Mouse (Mus musculus): ENCODE measurements around the gene Usp31.
A peak's percentile ranks its signal among the peaks of the same experiment; 100 is the strongest.

Usp31 gene

GRCm38 (mm10) chr7:121707073-121707667 is at the start of gene Usp31:
TSS of gene Usp31 (minus strand) at chr7:121707253.
- peak; percentile 85 to 90 for DNase-seq (ENCODE audit: low spot score in 2 of 2)

- DNase-seq (ENCODE audit: low spot score in 2 of 2), result no peak
Observed at GRCm38 (mm10) chr7:121754748-121755147, 47.7 kb upstream of the Usp31 start.

- no peak for DNase-seq (ENCODE audit: low spot score in 2 of 2)
Observed at GRCm38 (mm10) chr7:121750244-121750643, 43.2 kb upstream of the Usp31 start.

GRCm38 (mm10) chr7:121737511-121738415 is 30.7 kb upstream of the Usp31 start:
- no peak for DNase-seq (ENCODE audit: low spot score in 2 of 2)

- peak; percentile 79 to 80 for DNase-seq (ENCODE audit: low spot score in 2 of 2)
Observed at GRCm38 (mm10) chr7:121734171-121734831, 27.2 kb upstream of the Usp31 start, which contains the start of gene Scnn1g. TSS of gene Scnn1g (plus strand) at chr7:121734479.

- no peak for DNase-seq (ENCODE audit: low spot score in 2 of 2)
Observed at GRCm38 (mm10) chr7:121730225-121730624, 23.2 kb upstream of the Usp31 start.

- DNase-seq (ENCODE audit: low spot score in 2 of 2), result no peak
Observed at GRCm38 (mm10) chr7:121717031-121717430, 10.0 kb upstream of the Usp31 start.

- DNase-seq (ENCODE audit: low spot score in 2 of 2), result no peak
Observed at GRCm38 (mm10) chr7:121711171-121711570, 4.1 kb upstream of the Usp31 start.

GRCm38 (mm10) chr7:121706411-121707072 is 511 bp downstream of the Usp31 start:
- DNase-seq (ENCODE audit: low spot score in 2 of 2), result no peak

GRCm38 (mm10) chr7:121705051-121705450 is 2.0 kb downstream of the Usp31 start:
- DNase-seq (ENCODE audit: low spot score in 2 of 2), result no peak

- DNase-seq (ENCODE audit: low spot score in 2 of 2), result no peak
Observed at GRCm38 (mm10) chr7:121701983-121702382, 5.1 kb downstream of the Usp31 start.

- DNase-seq (ENCODE audit: low spot score in 2 of 2), result no peak
Observed at GRCm38 (mm10) chr7:121700480-121700879, 6.6 kb downstream of the Usp31 start.

- no peak for DNase-seq (ENCODE audit: low spot score in 2 of 2)
Observed at GRCm38 (mm10) chr7:121699218-121699617, 7.8 kb downstream of the Usp31 start.

- no peak for DNase-seq (ENCODE audit: low spot score in 2 of 2)
Observed at GRCm38 (mm10) chr7:121697574-121697973, 9.5 kb downstream of the Usp31 start.

- no peak for DNase-seq (ENCODE audit: low spot score in 2 of 2)
Observed at GRCm38 (mm10) chr7:121697170-121697569, 9.9 kb downstream of the Usp31 start.

- no peak for DNase-seq (ENCODE audit: low spot score in 2 of 2)
Observed at GRCm38 (mm10) chr7:121691803-121692202, 15.2 kb downstream of the Usp31 start.

GRCm38 (mm10) chr7:121689338-121689737 is 17.7 kb downstream of the Usp31 start:
- no peak for DNase-seq (ENCODE audit: low spot score in 2 of 2)

- no peak for DNase-seq (ENCODE audit: low spot score in 2 of 2)
Observed at GRCm38 (mm10) chr7:121685140-121685984, 21.7 kb downstream of the Usp31 start.

GRCm38 (mm10) chr7:121681191-121681590 is 25.9 kb downstream of the Usp31 start:
- no peak for DNase-seq (ENCODE audit: low spot score in 2 of 2)

GRCm38 (mm10) chr7:121677105-121677753 is 29.8 kb downstream of the Usp31 start:
- DNase-seq (ENCODE audit: low spot score in 2 of 2), result no peak

All from frontal cortex, postnatal 25 days (tissue).